Mouse (Mus musculus): ENCODE data around the gene Zmym4.

Gene Zmym4

DNA sequence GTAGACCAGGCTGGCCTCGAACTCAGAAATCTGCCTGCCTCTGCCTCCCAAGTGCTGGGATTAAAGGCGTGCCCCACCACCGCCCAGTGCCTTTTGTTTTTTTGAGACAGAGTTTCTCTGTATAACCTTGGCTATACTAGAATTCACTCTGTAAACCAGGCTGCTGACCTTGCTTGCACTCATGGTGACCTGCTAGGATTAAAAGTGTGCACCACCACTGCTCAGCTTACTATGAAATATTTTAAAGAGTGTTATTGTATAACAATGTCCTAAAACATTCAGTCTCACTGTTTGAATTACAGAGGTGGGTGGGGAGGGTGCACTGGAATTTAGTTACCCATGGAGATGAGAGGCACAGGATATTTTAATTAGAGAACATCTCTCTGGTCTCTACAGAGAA lies 25.1 kb downstream of the Zmym4 start:
- no peak for DNase-seq (ENCODE audit: low spot score)

DNA sequence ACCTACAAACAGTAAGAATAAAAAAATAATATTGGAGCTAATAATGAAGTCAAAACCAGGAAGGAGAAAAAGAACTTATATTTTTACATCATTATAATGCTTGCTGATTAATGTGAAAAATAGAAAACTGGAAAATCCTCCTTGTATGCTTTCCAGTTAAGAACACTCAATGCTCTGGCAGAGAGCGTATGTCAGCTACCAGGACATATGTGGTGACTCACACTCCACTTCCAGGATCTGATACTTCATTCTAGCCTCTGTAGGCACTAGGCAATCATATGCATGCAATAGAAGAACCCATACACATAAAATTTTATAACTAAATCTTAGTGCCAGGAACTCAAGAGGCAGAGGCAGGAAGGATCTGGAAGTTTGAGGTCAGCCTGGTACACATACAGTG lies 40.2 kb downstream of the Zmym4 start:
- no peak for DNase-seq (ENCODE audit: low spot score)

DNA sequence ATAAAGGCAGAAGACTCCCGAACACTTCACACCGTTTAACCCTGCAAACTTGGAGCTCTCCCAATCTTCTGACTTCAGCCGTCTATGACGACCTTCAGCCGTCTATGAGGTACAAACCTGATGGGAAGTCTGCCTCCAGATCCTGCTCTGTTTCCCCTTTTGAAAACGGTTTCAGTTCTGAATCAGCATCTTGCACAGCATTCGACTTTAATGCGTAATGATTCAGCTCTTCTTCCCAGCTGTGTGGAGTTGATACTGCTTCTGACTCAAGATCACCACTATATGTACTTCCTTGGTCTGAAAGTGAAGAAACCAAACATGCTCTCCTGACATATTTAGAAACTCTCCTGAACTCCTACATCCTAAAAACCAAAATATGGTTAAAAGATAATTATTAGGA lies 78.1 kb downstream of the Zmym4 start:
- DNase-seq (ENCODE audit: low spot score), result no peak

DNA sequence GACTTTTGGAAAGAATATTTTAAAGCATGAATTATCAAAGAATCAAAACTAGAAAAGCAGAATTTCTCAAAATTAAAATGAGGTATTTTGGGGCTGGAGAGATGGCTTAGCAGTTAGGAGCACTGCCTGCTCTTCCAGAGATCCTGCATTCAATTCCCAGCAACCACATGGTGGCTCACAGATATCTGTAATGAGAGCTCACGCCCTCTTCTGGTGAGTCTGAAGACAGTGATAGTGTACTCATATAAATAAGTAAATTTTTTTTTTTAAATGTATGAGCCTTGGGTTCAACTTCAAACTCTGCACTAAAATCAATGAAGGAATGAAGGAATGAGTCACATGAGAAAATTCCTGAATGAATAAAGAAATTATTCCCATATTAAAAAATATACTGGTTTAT lies 82.0 kb downstream of the Zmym4 start:
- no peak for DNase-seq (ENCODE audit: low spot score)

DNA sequence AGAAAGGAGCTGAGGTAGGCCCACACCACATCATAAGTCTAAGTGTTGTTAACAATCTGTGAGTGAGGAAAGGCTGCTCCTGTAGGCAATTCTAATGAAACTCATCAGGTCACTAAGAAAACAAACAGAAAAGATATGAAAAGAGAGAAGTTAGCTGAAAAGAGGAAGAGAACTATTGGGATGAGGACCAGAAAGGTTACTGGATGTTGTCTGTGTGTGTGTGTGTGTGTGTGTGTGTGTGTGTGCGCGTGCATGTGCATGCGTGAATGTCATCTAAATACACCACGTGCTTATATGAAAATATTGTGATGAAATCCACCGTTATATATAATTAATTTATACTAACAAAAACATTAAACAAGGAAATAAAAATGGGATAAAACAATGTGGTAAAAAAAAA lies 84.3 kb downstream of the Zmym4 start:
- DNase-seq (ENCODE audit: low spot score), result no peak

DNA sequence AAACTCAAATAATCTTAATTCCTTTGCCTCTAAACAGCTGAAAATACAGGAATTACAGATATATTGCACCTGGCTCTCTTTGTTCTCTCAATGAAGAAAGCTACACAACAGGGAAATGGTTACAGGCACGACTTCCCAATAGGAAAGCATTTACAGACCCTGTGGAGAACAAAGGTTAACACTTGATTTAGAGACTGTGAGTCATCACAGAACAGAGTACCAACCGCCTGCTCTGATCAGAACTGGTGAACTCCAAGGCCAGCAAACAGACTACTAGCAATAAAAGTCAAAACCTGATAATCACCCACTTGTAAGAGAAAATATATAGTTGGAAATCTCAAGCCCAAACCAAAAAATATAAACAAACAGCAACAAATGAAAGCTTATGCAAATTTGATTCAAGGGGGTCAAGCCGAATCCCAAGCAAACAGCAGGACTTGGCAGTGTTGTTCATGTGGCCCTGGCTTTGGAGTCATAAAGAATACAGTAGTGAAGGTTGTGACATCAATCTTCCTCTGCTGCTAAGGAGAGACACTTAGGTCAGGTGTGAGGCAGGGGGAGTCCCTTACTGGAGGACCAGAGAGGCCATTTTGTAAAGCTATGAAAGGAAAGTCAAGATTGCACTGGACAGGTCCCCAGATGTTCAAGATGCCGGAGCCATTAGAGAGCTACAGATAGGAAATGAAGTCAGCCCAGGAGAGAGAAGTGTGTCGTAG lies 88.2 kb downstream of the Zmym4 start:
- DNase-seq (ENCODE audit: low spot score), result no peak

DNA sequence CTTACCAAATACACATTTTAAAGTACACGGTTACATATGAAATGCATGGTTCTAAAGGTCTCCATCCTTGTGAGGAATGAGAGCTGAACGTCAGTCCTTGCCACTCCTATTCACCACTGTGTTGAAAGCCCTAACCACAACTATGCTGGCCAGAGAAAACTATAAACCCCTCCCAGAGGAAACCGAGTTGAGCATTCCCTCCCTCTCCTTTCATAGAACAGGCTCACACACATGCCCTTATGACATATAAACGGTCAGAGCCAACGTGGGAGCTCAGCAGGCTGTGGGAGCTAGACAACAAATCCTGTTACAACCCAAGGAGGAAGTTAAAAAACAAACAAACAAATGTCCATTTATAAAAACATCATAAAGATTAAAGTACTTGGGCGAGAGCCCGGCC lies 95.2 kb downstream of the Zmym4 start:
- DNase-seq (ENCODE audit: low spot score), result no peak

DNA sequence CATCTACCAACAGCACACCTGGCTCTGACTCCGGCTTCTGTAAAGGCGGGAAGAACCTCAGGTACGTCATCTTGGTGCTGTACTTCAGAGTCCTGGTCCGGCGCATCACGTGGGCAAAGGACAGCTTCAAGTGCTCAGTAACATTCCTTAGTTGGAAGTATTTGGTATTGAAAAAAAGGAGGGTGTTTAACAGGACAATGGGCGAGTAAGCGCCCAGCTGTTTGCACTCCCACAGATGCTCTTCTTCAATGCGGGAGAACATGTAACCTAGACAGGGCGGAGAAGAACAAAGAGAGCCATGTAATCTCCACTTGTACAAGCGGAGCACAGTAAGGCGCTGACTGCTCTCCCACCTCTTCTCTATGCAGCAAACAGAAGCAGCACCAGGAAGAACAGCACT lies 99.2 kb downstream of the Zmym4 start:
- no peak for DNase-seq (ENCODE audit: low spot score)

DNA sequence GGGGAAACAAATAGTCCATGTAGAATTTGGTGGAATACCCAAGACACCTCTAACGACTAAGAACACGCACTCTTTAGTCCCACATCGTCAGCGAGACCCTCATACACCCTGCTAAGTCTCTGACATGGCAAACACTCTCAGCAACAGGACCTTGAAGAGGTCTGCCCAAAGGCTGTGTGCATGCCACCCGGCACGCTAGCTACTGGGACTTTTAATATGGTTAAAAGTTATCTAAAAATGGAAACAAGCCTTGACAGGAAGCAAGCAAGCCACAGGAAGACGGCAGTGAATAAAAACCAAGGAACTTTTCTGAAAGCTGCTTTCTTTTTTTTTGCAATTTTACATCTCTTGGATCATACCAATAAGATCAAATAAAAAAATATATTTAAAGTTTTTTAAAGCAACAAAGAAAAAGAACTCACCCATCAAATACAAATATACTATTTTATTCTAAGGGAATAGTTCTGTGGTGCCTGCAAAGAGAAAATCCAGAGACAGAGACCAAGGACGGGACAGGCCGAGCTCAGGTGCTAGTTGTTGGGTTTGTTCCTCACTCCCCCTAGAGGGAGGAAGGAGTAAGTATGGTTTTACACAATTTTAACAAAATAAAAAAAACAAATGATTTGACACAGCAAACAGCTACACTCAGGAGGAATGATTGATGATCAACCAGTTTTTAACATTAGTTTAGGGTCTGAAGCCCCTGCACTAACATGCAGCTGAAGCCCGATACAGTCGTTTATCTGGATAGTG lies 106.2 kb downstream of the Zmym4 start:
- DNase-seq (ENCODE audit: low spot score), result no peak

DNA sequence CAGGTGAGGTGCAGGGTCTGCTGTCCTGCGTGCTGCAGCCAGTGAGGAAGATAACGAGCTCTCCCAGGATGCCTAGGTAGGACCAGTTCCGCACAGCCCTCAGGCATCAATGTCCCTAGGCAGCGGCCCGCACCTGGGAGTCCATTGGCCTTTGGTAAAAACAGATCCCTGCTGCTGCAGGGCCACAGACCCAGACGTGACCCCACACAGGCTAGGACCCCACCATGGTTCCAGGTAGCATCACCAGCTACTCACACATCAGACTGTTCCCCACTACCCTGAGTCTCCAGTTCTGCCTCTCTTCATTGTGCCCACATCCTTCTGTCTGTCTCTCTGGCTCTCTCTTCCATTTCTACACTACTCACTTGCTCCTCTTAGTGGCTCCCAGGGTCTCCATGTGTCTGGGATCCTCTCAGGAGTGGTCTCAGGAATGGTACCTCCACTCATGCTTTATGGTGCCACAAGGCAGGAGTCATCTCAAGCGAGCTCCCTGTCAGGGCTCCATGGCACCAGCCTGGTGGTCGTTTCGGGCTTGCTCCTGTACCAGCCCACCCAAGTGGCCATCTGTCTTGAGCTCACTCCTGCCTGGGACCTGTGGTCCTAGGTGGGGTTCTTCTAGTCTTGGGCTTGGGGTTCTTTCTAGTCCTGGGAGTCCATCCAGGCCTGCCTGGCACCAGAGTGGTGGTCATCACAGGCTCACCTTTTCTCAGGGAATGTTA lies 107.5 kb downstream of the Zmym4 start:
- DNase-seq (ENCODE audit: low spot score), result no peak

DNA sequence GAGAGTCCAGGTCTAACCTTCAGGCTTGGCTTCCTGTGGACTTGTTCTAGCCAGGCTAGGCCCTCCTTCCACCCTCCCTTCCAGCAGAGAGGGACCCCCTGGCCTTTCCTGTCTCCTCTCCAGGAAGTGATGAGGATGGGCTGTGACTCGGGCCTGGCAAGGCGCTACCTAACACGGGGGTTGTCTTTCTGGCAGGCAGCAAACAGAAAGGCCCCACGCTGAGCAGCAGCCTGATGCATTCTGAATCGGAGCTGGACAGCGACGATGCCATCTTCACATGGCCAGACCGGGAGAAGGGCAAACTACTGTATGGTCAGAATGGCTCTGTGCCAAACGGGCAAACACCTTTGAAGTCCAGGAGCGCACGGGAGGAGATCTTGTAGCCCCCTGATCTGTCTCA lies 115.0 kb downstream of the Zmym4 start:
- DNase-seq (ENCODE audit: low spot score), result no peak

DNA sequence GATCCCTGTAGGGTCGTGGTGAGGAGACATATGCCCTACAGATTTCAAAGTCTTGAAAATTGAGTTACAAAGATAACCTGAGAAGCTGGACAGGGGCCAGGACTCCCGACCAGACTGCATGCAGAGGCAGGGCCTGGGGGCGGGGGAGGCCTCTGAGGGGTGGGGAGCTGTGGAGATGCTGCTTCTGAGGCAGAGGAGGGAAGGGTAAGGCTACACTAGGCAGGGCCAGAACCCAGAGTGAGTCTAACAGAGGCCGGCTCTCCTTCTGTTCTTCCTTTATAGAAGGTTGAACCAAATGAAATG lies 117.2 kb downstream of the Zmym4 start:
- DNase-seq (ENCODE audit: low spot score), result no peak

DNA sequence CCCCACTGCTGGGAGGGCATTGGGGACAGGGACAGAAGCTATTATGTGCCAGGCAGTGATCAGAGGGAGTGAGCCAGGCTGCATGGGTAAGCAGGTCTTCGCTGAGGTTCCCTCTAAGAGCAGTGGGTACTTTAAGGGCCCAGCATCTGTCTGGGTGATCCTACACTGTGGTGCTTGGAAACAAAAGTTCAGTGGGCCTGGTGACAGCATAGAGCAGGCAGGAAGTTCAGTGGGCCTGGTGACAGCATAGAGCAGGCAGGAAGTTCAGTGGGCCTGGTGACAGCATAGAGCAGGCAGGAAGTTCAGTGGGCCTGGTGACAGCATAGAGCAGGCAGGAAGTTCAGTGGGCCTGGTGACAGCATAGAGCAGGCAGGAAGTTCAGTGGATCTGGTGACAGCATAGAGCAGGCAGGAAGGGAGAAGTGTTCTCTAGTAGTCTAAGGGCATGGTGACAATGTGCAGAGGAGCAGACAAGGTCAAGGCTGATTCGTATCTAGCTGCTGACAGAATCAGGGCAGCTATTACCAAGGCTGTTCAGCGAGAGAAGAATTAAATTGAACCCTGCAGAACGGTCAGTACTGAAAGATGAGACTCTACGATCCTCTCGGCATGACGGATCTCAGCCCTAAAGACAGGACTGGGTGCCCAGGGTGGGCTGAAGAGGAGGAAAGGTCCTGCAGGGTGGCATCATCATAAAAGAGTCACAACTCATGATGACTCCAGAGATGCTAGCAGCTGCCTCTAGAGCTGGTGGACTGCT lies 117.7 kb downstream of the Zmym4 start:
- DNase-seq (ENCODE audit: low spot score), result no peak

DNA sequence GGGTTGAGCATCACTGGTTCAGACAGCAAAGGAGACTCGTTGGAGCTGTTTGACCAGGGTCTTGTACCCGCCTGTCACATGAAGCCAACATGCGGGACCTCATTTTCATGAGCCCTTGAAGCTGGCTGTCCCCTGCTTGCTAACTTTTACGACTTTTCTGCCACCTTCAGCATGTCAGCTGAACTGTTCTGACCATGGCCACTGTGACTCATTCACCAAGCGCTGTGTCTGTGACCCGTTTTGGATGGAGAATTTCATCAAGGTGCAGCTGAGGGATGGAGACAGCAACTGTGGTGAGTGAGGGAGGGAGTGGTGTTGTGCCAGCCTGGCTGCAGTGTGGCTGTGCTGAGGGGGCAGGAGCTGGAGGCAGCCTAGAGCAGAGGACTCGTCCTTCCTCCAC lies 121.0 kb downstream of the Zmym4 start:
- DNase-seq (ENCODE audit: low spot score), result no peak

DNA sequence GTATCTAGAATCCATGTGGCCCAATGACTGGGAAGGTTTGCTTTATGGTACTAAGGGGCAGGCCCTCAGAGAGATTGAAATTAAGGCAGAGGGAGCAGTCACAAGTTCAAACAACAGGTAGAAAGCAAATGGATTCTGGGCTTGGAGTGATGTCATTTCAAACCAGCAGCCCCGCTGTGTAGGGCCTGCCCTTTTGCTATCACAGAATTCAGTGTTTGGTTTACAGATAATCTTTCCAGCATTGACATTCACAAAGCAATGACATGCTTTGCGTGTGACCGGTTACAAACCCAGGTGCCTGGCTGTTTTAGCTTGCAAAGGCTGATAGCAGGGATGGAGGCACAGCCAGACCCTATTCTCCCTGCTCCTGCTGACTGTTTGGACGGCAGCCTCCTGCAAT lies 122.3 kb downstream of the Zmym4 start:
- DNase-seq (ENCODE audit: low spot score), result no peak

DNA sequence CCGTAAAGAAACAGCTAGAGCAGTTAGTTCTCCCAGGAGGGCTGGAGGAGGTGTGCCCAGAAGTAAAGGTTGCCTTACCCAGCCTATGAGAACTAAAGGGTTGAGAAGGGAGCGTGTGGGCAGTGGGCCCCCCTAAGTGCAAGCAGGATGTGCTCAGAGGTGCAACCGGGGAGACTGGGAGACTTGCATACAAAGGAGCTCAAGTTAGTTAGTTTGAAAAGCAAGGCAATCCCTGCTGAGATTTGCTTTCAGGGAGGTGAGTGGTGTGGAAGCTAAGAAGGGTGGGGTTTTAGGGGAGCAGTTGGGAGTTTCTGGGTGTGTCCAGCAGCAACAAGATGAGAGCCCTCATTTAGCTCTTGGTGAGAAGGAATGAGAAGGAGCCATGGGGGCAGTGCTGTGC lies 125.0 kb downstream of the Zmym4 start:
- DNase-seq (ENCODE audit: low spot score), result no peak

DNA sequence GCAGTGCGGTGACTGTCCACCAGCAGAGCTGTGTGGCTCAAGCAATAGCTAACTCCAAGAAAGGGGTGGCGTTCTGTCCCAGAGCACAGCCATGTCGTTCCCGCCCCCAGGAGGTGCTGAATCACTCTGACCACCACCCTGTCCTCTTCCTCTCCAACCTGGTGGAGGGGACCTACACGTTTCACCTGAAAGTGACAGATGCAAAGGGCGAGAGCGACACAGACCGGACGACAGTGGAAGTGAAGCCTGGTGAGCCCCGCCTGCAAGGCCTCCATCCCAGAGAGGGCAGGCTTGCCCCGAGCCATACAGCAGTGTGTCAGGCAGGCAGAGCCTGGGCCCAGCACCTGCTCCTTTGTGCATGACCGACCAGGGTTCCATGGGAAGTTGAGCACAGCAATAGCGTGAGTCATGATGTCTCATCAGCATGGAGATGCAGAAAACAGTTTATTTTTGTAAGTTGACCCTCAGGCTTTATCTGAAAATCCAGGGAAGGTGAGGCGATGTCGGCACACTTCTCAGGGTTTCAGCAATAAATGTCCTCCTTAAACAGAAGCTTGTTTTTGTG lies 126.9 kb downstream of the Zmym4 start:
- DNase-seq (ENCODE audit: low spot score), result no peak

DNA sequence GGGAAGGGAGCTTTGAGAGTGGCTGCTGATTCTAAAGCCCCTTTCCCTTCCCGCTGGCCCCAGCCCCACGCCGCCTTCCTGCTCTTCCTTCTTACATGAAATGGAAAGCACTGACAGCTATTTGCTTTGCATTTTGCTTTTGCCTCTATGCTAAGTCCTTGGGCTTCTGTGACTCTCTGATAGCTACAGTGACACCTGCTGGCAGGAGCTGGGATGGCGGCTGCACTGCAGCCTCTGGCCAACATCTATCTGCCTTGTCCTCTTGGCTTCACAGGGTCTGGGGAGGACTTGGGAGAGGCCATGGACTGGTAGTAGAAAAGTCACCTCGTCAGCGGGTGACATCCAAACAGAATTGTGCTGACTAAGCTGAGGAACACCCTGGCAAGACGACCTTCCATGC lies 128.1 kb downstream of the Zmym4 start:
- DNase-seq (ENCODE audit: low spot score), result peak; percentile 54

DNA sequence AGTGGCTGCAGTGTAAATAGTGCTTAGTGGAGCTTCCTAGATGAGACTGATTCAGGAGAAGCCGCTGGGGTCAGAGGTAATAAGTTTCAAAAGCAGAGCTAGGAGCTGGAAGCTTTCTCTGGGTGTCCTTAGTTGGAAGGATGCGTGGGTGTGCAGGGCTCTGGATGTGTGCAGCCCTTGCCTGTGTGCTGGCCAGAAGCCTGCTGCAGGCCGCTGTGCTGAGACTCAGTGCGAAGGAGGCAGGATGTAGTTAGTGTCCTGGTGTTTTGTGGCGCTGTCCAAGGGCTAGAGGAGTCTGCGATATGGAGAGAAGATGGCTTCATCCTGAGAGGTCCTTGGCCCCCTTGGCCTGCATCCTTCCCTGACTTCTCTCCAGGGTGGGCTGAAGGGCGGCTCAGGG lies 129.1 kb downstream of the Zmym4 start:
- no peak for DNase-seq (ENCODE audit: low spot score)

DNA sequence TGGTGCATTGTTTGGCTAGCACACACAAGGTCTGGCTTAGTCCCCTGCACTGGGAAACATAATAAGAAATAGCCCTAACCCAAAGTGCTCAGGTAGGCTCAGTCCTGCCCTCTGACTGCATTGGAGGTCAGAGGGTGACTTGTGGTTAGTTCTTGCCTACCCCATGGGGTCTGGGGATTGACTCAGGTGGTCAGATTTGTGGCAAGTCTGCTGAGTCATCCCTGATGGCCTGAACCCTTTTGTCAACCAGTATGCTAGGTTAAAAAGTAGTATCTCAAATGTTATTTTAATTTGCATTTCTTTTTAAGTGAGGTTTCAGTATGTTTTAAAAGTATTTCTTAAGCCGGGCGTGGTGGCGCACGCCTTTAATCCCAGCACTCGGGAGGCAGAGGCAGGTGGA lies 136.8 kb downstream of the Zmym4 start:
- no peak for DNase-seq (ENCODE audit: low spot score)

DNA sequence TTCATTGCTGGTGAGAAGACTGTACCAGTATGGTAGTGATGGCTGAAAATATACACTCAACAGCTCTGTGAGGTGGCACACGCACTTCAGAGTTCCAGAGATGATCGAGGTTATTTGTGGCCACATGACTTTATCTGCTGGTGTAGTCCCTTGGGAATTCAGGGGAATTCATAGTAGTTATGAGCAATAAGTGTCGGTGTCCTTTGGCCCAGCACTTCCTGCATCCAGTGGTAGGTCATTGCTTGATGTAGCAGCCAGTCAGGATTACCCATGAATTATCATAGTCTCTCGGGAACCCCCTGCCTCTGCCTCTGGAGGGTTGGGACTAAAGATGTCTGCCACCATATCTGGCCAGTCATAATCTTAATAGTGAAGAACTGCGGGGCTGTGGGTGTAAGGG lies 144.0 kb downstream of the Zmym4 start:
- DNase-seq (ENCODE audit: low spot score), result no peak

All from ovary, adult 18-20 months (tissue).